Mouse (Mus musculus) liver, embryonic 18 days (tissue): Measurements from ENCODE around the gene Ccr1. TPM values are rescaled to one million over a fixed set of nuclear protein-coding genes. Genes with fewer than 3 reads are reported as not detected.

Experiments used
- polyA plus RNA-seq: library from polyadenylated mRNA; depleted of rRNA; stranded (reverse); fragments of >200 nt; gene quantifications from 2 replicates; pipeline ENCODE4 v1.2.3, GENCODE M21; 2012; rRNA removed

Gene Ccr1
- polyA plus RNA-seq = 4.0 and 4.8 TPM in 2 replicates

GRCm38 (mm10) chr9:123968290-123968912 lies at the start of gene Ccr1:
Gene Ccr1 (minus strand): TSS chr9:123968692.

DNA sequence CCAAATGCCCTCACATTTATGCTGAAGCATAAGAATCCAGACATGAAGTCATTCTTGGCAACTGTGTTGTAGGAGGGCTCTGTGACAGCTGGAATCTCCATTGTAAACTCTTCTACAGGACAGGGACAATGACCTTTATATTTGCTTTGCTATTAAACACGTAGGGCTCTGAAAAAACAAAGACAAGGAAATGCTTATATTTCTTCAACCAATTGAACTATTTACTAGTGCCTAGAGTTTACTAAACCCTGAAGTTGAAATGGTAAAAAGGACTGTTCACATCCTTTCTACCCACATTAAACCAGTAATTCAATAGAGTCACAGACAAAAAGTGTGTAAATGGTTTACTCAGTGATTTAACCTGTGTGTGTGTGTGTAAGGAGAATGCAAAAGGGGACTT lies 9.8 kb upstream of the Ccr1 start, which contains the start of gene Ccr1l1:
TSS of gene Ccr1l1 (minus strand) at position 101 of the 400 bp plus-strand sequence.

Other genes starting within 250 kb of the Ccr1 start
- gene Cxcr6, start 162.2 kb downstream of the Ccr1 start, polyA plus RNA-seq = 0.08 and 0.10 TPM in 2 replicates
- gene Fyco1, start 116.8 kb downstream of the Ccr1 start, polyA plus RNA-seq = 2.7 and 3.5 TPM in 2 replicates
- gene Xcr1, start 106.7 kb downstream of the Ccr1 start, polyA plus RNA-seq = 0.01 TPM in 2 replicates
- 0.04 and 0.05 TPM in 2 replicates for gene Ccr1l1, start 9.7 kb upstream of the Ccr1 start, polyA plus RNA-seq
- gene Ccr3, start 53.3 kb upstream of the Ccr1 start, polyA plus RNA-seq = 0.20 and 0.22 TPM in 2 replicates
- 2.4 and 2.7 TPM in 2 replicates for gene Ccr2, start 133.3 kb upstream of the Ccr1 start, polyA plus RNA-seq
- 1.1 and 1.9 TPM in 2 replicates for gene Ccr5, start 152.9 kb upstream of the Ccr1 start, polyA plus RNA-seq